Mouse (Mus musculus) small intestine, adult 2 months (tissue): Measurements from ENCODE around the gene Fyttd1. TPM values are rescaled to one million over a fixed set of nuclear protein-coding genes. Genes with fewer than 3 reads are reported as not detected.
A peak's percentile ranks its signal among the peaks of the same experiment; 100 is the strongest.

Experiments
- H3K27ac ChIP-seq: fragments of 200-500 bp; 2 replicates; pipeline ENCODE4 v1.5.1; 2012; ENCODE audit warnings: low read depth, low read length, control low read depth, inconsistent platforms; ENCODE audit not compliant: insufficient read depth
- H3K27me3 ChIP-seq: fragments of 200-500 bp; 2 replicates; pipeline ENCODE4 v1.6.1; 2012; ENCODE audit warnings: mild to moderate bottlenecking, moderate library complexity, low read length, inconsistent platforms; ENCODE audit not compliant: control insufficient read depth, insufficient read depth
- H3K36me3 ChIP-seq: fragments of 200-500 bp; 2 replicates; pipeline ENCODE4 v1.6.1; 2012; ENCODE audit warnings: mild to moderate bottlenecking, low read length, control low read depth, inconsistent platforms; ENCODE audit not compliant: control insufficient read depth, insufficient read depth
- H3K4me1 ChIP-seq: fragments of 200-500 bp; 2 replicates; pipeline ENCODE4 v1.6.1; 2012; ENCODE audit warnings: low read length, inconsistent platforms, mixed read lengths; ENCODE audit not compliant: control insufficient read depth, insufficient read depth, insufficient read length
- H3K4me3 ChIP-seq: fragments of 200-500 bp; 2 replicates; pipeline ENCODE4 v1.5.1; 2012; ENCODE audit warnings: low read depth, mild to moderate bottlenecking, control low read depth, inconsistent platforms, low read length, moderate library complexity
- CTCF ChIP-seq: fragments of 200-500 bp; IDR thresholded peaks from 2 replicates; pipeline ENCODE4 v1.5.1; 2012; ENCODE audit warnings: low read depth, mild to moderate bottlenecking, control low read depth, inconsistent platforms, low read length, moderate library complexity, mixed read lengths; ENCODE audit not compliant: insufficient replicate concordance, insufficient read length; ENCODE audit errors: extremely low read depth
- POLR2A ChIP-seq: fragments of 200-500 bp; IDR thresholded peaks from 2 replicates; pipeline ENCODE4 v1.6.1; 2012; ENCODE audit warnings: low read depth, mild to moderate bottlenecking, control low read depth, inconsistent platforms, low read length, moderate library complexity
- WGBS: fragments of 180-500 bp; shearing (Covaris S2); methylation state at CpG from one replicate; pipeline ENCODE4 v1.1.7; 2018; 5-methylcytosine and 5-hydroxymethylcytosine counted together
- polyA plus RNA-seq: library from polyadenylated mRNA; depleted of rRNA; stranded (reverse); fragments of >200 nt; gene quantifications from 2 replicates; pipeline ENCODE4 v1.2.3, GENCODE M21; 2012; rRNA removed

The Fyttd1 gene
- polyA plus RNA-seq = 0.66 and 0.93 TPM in 2 replicates

DNA sequence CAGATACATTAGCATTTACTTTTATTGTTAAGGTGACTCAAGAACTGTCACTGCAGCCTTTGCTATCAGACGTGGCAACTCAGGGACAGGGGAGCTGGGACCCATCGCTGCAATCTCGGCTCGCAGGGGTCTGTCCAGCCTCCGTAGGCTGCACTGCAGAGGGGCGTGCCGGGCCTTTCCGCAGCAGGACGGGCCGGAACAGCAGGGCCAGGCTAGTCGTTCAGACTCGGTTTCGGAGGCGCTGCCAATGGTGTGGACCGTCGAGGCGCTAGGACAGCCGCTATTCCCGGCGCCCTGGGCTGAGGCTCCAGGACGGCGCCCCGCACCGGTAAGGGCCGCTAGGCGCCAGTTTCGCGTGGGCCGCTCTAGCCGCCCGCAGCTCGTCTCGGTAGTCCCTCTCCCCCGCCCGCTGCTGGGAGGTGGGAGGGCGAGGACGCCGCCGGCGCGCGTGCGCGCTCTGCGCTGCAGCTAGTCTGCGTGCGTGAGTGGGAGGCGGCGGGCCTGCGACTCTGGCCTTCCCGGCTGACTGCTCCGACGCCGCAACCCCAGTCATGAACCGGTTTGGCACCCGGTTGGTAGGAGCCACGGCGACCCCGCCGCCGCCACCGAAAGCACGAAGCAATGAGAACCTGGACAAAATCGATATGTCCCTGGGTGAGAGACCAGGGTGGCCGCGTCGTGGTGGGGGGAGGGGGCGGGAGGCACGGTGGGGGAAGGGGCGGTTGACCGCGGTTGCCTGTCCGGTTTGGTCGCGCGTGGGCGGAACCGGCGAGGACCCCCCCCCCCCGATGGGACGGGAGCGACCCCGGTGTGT, at the start of gene Fyttd1, which contains the start of gene Rubcn:
TSS of gene Fyttd1 (plus strand) at position 158 of the 814 bp plus-strand sequence.
TSS of gene Rubcn (minus strand) at position 424 of the 814 bp plus-strand sequence.
- H3K4me1 ChIP-seq = peaks cover 7% of the 10 kb centered on the region; the same call in 1 of the 2 replicates
- H3K27me3 ChIP-seq = no peaks in the 10 kb centered on the region
- H3K27ac ChIP-seq = peak within 1 kb of the TSS; percentile 66
- peak; percentile 33; the same call in 1 of the 2 replicates for TF ChIP-seq CTCF
- peak; percentile 82 for TF ChIP-seq POLR2A
- WGBS = under 1% methylated on average over 76 of the region's 83 CpGs
- peak within 1 kb of the TSS; percentile 71 for H3K4me3 ChIP-seq
- H3K36me3 ChIP-seq = no peaks in the 10 kb centered on the region

DNA sequence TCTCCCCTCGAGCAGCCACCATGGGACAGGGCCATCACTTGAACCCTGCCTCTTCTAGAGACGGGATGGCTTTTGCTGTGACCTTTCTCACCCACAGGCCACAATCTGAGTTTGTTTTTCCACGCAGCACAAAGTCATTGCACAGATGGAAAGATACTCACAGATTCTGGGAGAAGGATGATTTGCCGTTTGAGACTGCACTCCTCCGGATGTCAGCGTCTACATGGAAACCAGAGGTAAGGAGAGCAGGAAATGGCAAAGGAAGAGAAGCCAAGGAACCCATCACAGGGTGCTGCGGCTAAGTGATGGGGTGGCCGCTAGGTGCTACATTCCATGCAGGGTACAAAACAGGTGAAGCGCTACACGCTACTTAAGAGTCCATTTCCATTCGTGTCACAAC, 48.2 kb upstream of the Fyttd1 start:
- Histone ChIP-seq H3K4me1 (no peaks in the 10 kb centered on the region), H3K4me3 (no peak overlapping the region), H3K36me3 (peaks cover 54% of the 10 kb centered on the region), H3K27ac (no peak overlapping the region), H3K27me3 (no peaks in the 10 kb centered on the region)
- 88% methylated on average over 11 of the region's 11 CpGs for WGBS
- TF ChIP-seq CTCF = no peak
- TF ChIP-seq POLR2A = no peak

DNA sequence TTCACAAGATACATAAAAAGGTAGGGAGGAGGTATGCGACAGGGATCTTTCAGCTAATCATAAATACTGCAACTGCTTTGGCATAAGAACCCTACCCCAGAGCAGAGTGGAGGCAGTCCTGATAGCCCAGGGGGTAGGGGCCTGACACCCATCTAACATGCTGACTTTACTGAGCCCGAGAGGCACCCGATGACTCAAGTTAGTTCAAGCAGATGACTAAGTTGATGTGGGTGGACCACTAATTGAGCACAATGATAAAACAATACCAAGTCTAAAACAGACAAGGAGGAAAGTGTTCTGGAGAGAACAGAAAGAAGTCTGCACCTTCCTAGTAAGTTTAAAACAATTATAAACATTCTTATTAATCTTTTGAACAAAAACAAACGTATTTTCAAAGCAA, 45.8 kb upstream of the Fyttd1 start:
- Histone ChIP-seq H3K36me3 (peaks cover 53% of the 10 kb centered on the region), H3K27me3 (no peaks in the 10 kb centered on the region), H3K27ac (no peak overlapping the region), H3K4me3 (no peak overlapping the region), H3K4me1 (no peaks in the 10 kb centered on the region)
- 86% methylated on average over 4 of the region's 4 CpGs for WGBS
- no peak for TF ChIP-seq CTCF
- no peak for TF ChIP-seq POLR2A

DNA sequence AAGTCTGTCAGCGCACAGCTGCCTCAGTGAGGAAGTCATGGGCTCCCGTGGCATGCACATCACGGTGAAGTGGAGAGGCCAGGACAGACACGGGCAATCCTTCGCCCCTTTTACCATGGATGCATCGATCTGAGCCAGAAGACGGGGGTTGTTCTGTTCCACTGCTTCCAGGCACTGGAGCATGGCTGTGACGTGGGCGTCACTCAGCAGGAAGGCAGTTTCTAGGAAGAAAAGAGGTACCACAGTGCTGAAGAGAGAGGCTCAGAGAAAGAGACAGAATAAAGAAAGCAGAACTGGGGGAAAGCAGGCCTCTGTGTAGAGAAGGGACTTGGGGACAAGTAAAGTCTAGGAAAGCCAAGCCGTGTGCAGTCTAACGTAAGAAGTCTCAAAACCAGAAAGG, 30.2 kb upstream of the Fyttd1 start:
- Histone ChIP-seq H3K36me3 (peaks cover 66% of the 10 kb centered on the region), H3K27me3 (no peaks in the 10 kb centered on the region), H3K27ac (no peak overlapping the region), H3K4me1 (0 out of 2 replicates have a peak, but pooled peaks cover 4% of the 10 kb centered on the region), H3K4me3 (no peak overlapping the region)
- WGBS = 96% methylated on average over 11 of the region's 11 CpGs
- no peak for TF ChIP-seq POLR2A
- no peak for TF ChIP-seq CTCF

DNA sequence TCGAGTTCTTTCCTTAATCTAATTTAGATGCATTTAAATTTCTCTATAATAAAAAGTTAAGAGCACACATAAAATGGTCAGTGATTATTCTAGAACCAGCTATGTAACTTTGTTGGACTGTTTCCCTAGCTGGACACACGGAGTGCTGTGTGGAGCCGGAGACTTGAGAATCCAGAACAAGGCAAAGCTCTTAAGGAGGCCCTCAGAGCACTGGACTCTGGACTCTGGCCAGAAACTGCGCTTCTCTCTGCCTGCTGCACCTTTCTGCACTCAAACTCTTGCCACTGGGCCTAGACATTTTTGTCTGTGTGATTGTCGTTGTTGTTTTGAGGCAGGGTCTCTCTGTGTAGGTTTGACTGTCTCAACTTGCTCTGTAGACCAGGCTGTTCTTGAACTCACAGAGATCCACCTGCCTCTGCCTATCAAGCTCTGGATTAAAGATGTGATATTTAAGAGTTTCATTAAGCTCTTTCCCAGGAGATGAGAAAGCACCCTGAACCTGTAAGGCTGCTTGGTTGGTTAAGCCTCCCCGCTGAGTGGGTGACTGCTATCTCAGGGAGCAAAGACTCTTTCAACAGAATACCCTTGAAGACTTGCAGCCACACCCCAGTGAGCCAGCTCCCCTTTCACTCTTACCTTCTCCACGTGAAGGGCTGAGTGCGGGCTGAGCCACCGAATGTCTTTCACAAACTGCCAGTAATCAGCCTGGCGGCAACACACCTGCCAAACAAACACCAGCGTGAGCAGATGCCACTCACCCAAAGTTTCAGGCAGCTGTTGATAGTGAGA, 28.1 kb upstream of the Fyttd1 start:
- Histone ChIP-seq H3K27me3 (no peaks in the 10 kb centered on the region), H3K4me3 (no peak overlapping the region), H3K36me3 (peaks cover 55% of the 10 kb centered on the region), H3K27ac (no peak overlapping the region), H3K4me1 (0 out of 2 replicates have a peak, but pooled peaks cover 4% of the 10 kb centered on the region)
- no peak for TF ChIP-seq CTCF
- TF ChIP-seq POLR2A = no peak
- WGBS = 56% methylated on average over 11 of the region's 11 CpGs

DNA sequence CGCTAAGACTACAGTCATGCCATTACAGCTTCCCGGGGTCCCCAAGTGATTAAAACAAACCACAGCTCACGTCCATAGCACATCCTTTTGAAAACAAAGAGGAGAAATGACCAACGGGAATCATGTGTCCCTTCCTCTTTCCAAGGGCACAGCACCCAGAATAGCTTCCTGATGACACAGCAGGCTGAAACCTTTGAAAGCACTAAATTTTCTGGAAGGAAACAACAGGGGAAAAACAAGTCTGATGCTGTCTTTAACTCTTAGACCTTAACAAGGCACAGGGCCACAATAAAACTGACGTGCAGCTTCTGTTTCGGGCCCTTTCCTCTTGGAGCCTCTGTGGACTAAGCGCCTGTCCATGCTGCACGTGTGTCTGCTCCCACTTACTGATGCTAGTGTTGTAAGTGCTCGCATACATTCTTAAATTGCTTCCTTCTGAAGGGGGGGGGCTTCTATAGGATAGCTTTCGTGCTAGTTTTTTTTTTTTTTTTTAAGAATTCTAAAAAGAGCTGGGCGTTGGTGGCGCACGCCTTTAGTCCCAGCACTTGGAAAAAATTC, 23.7 kb upstream of the Fyttd1 start:
- 83% methylated on average over 13 of the region's 13 CpGs for WGBS
- Histone ChIP-seq H3K4me3 (no peak overlapping the region), H3K27ac (no peak overlapping the region)

More for the DNA sequence above, 23.7 kb upstream of the Fyttd1 start:
- TF ChIP-seq CTCF = no peak
- TF ChIP-seq POLR2A = no peak
- no peaks in the 10 kb centered on the region for H3K27me3 ChIP-seq
- peaks cover 4% of the 10 kb centered on the region; the same call in 1 of the 2 replicates for H3K4me1 ChIP-seq
- H3K36me3 ChIP-seq = peaks cover 33% of the 10 kb centered on the region
